Mouse (Mus musculus) stomach, embryonic 16.5 days (tissue): ENCODE data around the gene Cep72. TPM values are rescaled to one million over a fixed set of nuclear protein-coding genes. Genes with fewer than 3 reads are reported as not detected.
"Not testable (repeated sequence)": the region's sequence is repeated elsewhere in the genome, so short reads cannot be mapped to it uniquely, and the experiment has no call there.

ENCODE experiments used
- ATAC-seq: fragments of 200-750 bp; cut with Nextera tagmentation; 2 replicates; pipeline ENCODE4 v1.8.0; 2017; ENCODE audit warnings: moderate number of reproducible peaks, moderate TSS enrichment; ENCODE audit not compliant: insufficient read depth, low FRiP score
- H3K27ac ChIP-seq: fragments of 300-500 bp; sonication (generic); 2 replicates; pipeline ENCODE4 v1.5.1; 2014; ENCODE audit warnings: low read length
- H3K27me3 ChIP-seq: fragments of 300-500 bp; sonication (generic); 2 replicates; pipeline ENCODE4 v1.6.1; 2014; ENCODE audit warnings: low read length, control low read depth, mixed read lengths; ENCODE audit not compliant: control insufficient read depth, insufficient read depth
- H3K36me3 ChIP-seq: fragments of 300-500 bp; sonication (generic); 2 replicates; pipeline ENCODE4 v1.6.1; 2014; ENCODE audit warnings: low read length; ENCODE audit not compliant: control insufficient read depth, insufficient read depth
- H3K4me1 ChIP-seq: fragments of 300-500 bp; sonication (generic); 2 replicates; pipeline ENCODE4 v1.6.1; 2014; ENCODE audit warnings: low read length, control low read depth, mixed read lengths; ENCODE audit not compliant: control insufficient read depth, insufficient read depth
- H3K4me2 ChIP-seq: fragments of 300-500 bp; sonication (generic); 2 replicates; pipeline ENCODE4 v1.6.1; 2014; ENCODE audit warnings: low read depth, low read length, mixed read lengths
- H3K4me3 ChIP-seq: fragments of 300-500 bp; sonication (generic); replicated peaks from 2 replicates; pipeline ENCODE4 v1.5.1; 2014; ENCODE audit warnings: mild to moderate bottlenecking, low read length
- H3K9ac ChIP-seq: fragments of 300-500 bp; sonication (generic); 2 replicates; pipeline ENCODE4 v1.6.1; 2014; ENCODE audit warnings: low read length
- H3K9me3 ChIP-seq: fragments of 300-500 bp; sonication (generic); replicated peaks from 2 replicates; pipeline ENCODE4 v1.6.1; 2016; ENCODE audit warnings: low read length, control low read depth; ENCODE audit not compliant: control insufficient read depth
- WGBS: fragments of 180-500 bp; shearing (Covaris S2); extraction: QIAGEN DNeasy Blood & Tissue Kit; methylation state at CpG from one replicate; pipeline ENCODE4 v1.1.7; 2014; 5-methylcytosine and 5-hydroxymethylcytosine counted together
- polyA plus RNA-seq: library from polyadenylated mRNA; unstranded; fragments of >200 nt; fragmentation: Nextera tagmentation; extraction: Ambion mirVana; gene quantifications from 2 replicates; pipeline ENCODE4 v1.2.1, GENCODE M21; 2015

The Cep72 gene
- polyA plus RNA-seq, 1 experiment from 2014 or later, result 13.1 TPM

- not testable (repeated sequence) for H3K27me3 ChIP-seq, H3K36me3 ChIP-seq, H3K27ac ChIP-seq, H3K4me2 ChIP-seq, H3K4me1 ChIP-seq, H3K9me3 ChIP-seq, H3K4me3 ChIP-seq, H3K9ac ChIP-seq
- ATAC-seq, result peak; percentile 30; the same call in 1 of the 2 replicates
- 77% methylated on average over 8 of the region's 8 CpGs for WGBS
Measured at GRCm38 (mm10) chr13:74019006-74019405, 43.1 kb downstream of the Cep72 start.

GRCm38 (mm10) chr13:74017426-74017825 is 44.7 kb downstream of the Cep72 start:
- H3K9ac ChIP-seq, result no peak overlapping the region
- H3K9me3 ChIP-seq, result no peaks in the 10 kb centered on the region
- no peak overlapping the region for H3K4me2 ChIP-seq
- H3K27ac ChIP-seq, result no peak overlapping the region
- no peaks in the 10 kb centered on the region for H3K27me3 ChIP-seq
- H3K4me1 ChIP-seq, result no peaks in the 10 kb centered on the region
- ATAC-seq, result no peak
- no peaks in the 10 kb centered on the region for H3K36me3 ChIP-seq
- 67% methylated on average over 4 of the region's 4 CpGs for WGBS
- no peak overlapping the region for H3K4me3 ChIP-seq

GRCm38 (mm10) chr13:74015908-74016307 is 46.2 kb downstream of the Cep72 start:
- H3K4me2 ChIP-seq, result no peak overlapping the region
- no peak for ATAC-seq
- H3K36me3 ChIP-seq, result no peaks in the 10 kb centered on the region
- H3K4me1 ChIP-seq, result no peaks in the 10 kb centered on the region
- H3K27me3 ChIP-seq, result peaks cover 6% of the 10 kb centered on the region; the same call in 1 of the 2 replicates
- H3K4me3 ChIP-seq, result no peak overlapping the region
- H3K9ac ChIP-seq, result no peak overlapping the region
- no peaks in the 10 kb centered on the region for H3K9me3 ChIP-seq
- 75% methylated on average over 4 of the region's 4 CpGs for WGBS
- H3K27ac ChIP-seq, result no peak overlapping the region

DNA sequence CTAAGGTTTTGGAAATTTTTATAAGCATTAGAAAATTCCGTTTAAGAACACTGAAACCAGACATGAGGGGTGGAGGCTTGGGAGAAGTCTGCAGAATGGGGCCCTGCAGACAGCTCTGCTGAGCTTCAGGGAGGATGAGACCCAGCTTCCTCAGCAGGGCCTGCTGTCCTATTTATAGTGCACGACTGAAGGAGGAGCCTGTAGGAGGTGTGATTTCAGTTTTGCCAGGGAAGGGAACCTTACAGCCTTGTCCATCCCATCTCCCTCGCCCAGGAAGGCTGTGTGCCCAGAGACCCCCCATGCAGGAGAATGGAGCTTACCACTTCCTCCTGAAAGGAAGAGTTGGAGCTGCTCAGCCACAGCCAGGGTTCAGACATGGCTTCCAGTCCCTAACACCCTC is 51.4 kb downstream of the Cep72 start:
- Histone ChIP-seq H3K27ac (no peak overlapping the region), H3K4me3 (peak overlapping the region; percentile 63), H3K4me1 (no peaks in the 10 kb centered on the region), H3K27me3 (peaks cover 20% of the 10 kb centered on the region), H3K36me3 (no peaks in the 10 kb centered on the region), H3K4me2 (peak overlapping the region; percentile 99), H3K9me3 (no peaks in the 10 kb centered on the region), H3K9ac (peak overlapping the region; percentile 70)
- 19% methylated on average over 3 of the region's 3 CpGs for WGBS
- ATAC-seq, result no peak

DNA sequence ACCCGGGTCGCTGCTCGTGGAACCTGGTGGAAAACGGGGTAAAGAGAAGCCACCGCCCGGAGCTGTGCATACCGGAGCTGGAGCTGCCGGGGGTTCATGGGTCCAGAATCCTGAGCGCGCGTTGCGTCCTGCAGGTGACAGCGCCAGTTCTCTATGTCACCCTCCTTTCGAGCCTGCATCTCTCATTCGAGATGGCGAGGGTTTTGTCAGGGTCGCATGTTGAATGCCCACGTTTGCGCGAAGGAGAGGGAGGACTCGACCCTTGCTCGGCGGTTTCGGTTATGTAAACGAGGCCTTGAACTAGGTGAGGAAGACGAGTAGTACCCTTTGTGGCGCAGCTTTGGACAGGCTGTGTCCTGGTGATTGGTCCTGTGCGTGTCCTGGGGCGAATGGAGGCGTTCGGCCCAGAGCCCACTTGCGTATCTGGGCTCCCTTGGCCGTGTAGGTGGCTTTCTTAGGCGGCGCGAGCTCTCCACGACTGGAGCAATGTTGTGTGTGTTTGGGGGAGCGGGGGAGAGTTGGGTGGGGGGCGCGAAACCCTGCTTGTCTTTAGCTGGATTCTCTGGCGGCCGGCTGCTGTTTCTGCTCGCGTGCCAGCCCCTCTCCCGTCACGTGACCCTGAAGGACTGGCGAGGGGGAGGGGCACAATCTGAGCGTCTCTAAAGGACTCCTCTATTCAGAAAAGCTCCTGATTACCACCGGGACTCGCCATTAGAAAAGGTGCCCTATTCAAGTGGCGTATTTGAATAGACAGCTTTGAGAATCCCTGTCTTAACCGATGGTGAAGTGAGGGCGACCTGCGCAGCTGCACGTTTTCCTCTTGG is 52.1 kb downstream of the Cep72 start:
- Histone ChIP-seq H3K27ac (peak overlapping the region; percentile 1; the same call in 1 of the 2 replicates), H3K4me1 (no peaks in the 10 kb centered on the region), H3K4me2 (peak overlapping the region; percentile 99), H3K27me3 (peaks cover 24% of the 10 kb centered on the region), H3K9ac (peak overlapping the region; percentile 70), H3K36me3 (no peaks in the 10 kb centered on the region), H3K4me3 (peak overlapping the region; percentile 63), H3K9me3 (no peaks in the 10 kb centered on the region)
- ATAC-seq, result no peak
- 1% methylated on average over 55 of the region's 55 CpGs for WGBS

- no peaks in the 10 kb centered on the region for H3K36me3 ChIP-seq
- peak within 1 kb of the TSS; percentile 74 for H3K9ac ChIP-seq
- peak within 1 kb of the TSS; percentile 63 for H3K4me3 ChIP-seq
- H3K4me2 ChIP-seq, result peak within 1 kb of the TSS; percentile 99
- WGBS, result under 1% methylated on average over 52 of the region's 56 CpGs
- peak within 1 kb of the TSS; percentile 42; the same call in 1 of the 2 replicates for H3K27ac ChIP-seq
- H3K9me3 ChIP-seq, result no peaks in the 10 kb centered on the region
- H3K27me3 ChIP-seq, result peaks cover 24% of the 10 kb centered on the region
- no peaks in the 10 kb centered on the region for H3K4me1 ChIP-seq
- peak; percentile 97 for ATAC-seq
Measured at GRCm38 (mm10) chr13:74008948-74009718, 53.0 kb downstream of the Cep72 start, which contains the start of gene Tppp. TSS of gene Tppp (plus strand) at chr13:74009407.

- WGBS, result 75% methylated on average over 2 of the region's 2 CpGs
- peaks cover 24% of the 10 kb centered on the region for H3K27me3 ChIP-seq
- H3K9me3 ChIP-seq, H3K9ac ChIP-seq, H3K36me3 ChIP-seq, H3K27ac ChIP-seq, H3K4me1 ChIP-seq, ATAC-seq: not testable (repeated sequence)
- H3K4me3 ChIP-seq, result peak overlapping the region; percentile 63
- H3K4me2 ChIP-seq, result peak overlapping the region; percentile 99; the same call in 1 of the 2 replicates
Measured at GRCm38 (mm10) chr13:74008216-74008615, 53.9 kb downstream of the Cep72 start.

- ATAC-seq, H3K36me3 ChIP-seq, H3K9ac ChIP-seq, H3K4me2 ChIP-seq, H3K27ac ChIP-seq, H3K4me3 ChIP-seq, H3K4me1 ChIP-seq, H3K9me3 ChIP-seq: not testable (repeated sequence)
- peaks cover 24% of the 10 kb centered on the region for H3K27me3 ChIP-seq
- WGBS, result 86% methylated on average over 4 of the region's 4 CpGs
Measured at GRCm38 (mm10) chr13:74006881-74007280, 55.2 kb downstream of the Cep72 start.

DNA sequence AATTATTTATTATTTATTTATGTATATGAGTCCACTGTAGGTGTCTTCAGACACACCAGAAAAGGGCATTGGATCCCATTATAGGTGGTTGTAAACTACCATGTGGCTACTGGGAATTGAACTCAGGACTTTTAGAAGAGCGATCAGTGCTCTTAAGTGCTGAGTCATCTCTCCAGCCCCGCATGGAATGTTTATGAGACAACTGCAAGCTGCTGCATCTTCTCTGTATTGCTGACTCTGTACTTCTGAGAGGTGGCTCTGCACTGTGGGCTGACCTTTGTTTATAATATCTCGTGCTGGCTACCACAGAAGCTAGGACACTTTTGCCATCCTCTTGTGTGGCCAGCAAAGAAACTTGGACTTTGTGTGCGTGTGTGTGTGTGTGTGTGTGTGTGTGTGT is 60.6 kb downstream of the Cep72 start:
- Histone ChIP-seq H3K9me3 (no peaks in the 10 kb centered on the region), H3K27me3 (peaks cover 7% of the 10 kb centered on the region; the same call in 1 of the 2 replicates), H3K4me3 (no peak overlapping the region), H3K4me1 (no peaks in the 10 kb centered on the region), H3K4me2 (no peak overlapping the region), H3K9ac (no peak overlapping the region), H3K27ac (no peak overlapping the region), H3K36me3 (no peaks in the 10 kb centered on the region)
- WGBS, result 50% methylated on average over 4 of the region's 4 CpGs
- no peak for ATAC-seq
